Mouse (Mus musculus): Measurements from ENCODE around the gene Pcyt1b. TPM values are rescaled to one million over a fixed set of nuclear protein-coding genes. Genes with fewer than 3 reads are reported as not detected.

Pcyt1b gene
- total and polyA plus RNA-seq, 3 experiments: 1.8 to 17.1 (median 16.8) TPM

- H3K9me3 ChIP-seq (replicated peaks): no peaks in the 10 kb centered on the region
- H3K4me1 ChIP-seq (ENCODE audit: insufficient read depth, low read depth, low read length): peaks cover 3% of the 10 kb centered on the region; the same call in 1 of the 2 replicates
- no peak overlapping the region for H3K4me3 ChIP-seq (ENCODE audit: low read depth, low read length)
- ATAC-seq (ENCODE audit: extremely low read depth, insufficient number of reproducible peaks, low FRiP score, poor library complexity, severe bottlenecking) (no peak), DNase-seq (ENCODE audit: low spot score) (no peak)
- TF ChIP-seq CTCF (IDR thresholded peaks at IDR 0.05; ENCODE audit: low read depth, low read length) (peak; percentile 42), GATA2 (IDR thresholded peaks at IDR 0.05; ENCODE audit: borderline replicate concordance, low read depth, low read length) (no peak), POLR2AphosphoS5 (IDR thresholded peaks at IDR 0.05; ENCODE audit: insufficient replicate concordance, low read depth, low read length) (no peak)
- peaks cover 31% of the 10 kb centered on the region for H3K36me3 ChIP-seq (replicated peaks)
- no peaks in the 10 kb centered on the region for H3K27me3 ChIP-seq (ENCODE audit: insufficient read depth, low read length)
Measured at GRCm38 (mm10) chrX:93793168-93793567, 138.5 kb downstream of the Pcyt1b start.

Other genes with a start within 250 kb of the Pcyt1b start
- gene Pola1, start 22.7 kb upstream of the Pcyt1b start, total RNA-seq (2014; fragmentation: Nextera tagmentation): 91.6 and 100 TPM in 2 replicates
- gene Pola1, start 22.7 kb upstream of the Pcyt1b start, total RNA-seq (2017): 91.5 and 104 TPM in 2 replicates
- gene Pola1, start 22.7 kb upstream of the Pcyt1b start, polyA plus RNA-seq (2012): 4.1 and 6.2 TPM in 2 replicates
- 106 and 137 TPM in 2 replicates for gene Pdk3, start 177.3 kb downstream of the Pcyt1b start, total RNA-seq (2014; fragmentation: Nextera tagmentation)
- 89.6 and 90.0 TPM in 2 replicates for gene Pdk3, start 177.3 kb downstream of the Pcyt1b start, total RNA-seq (2017)
- 22.8 and 24.3 TPM in 2 replicates for gene Pdk3, start 177.3 kb downstream of the Pcyt1b start, polyA plus RNA-seq (2012)

All from G1E (cell line).